Mouse (Mus musculus) activated CD4-positive, CD25-positive, alpha-beta regulatory T cell, adult 4 months (primary cell): ENCODE results near the gene Snx3. TPM values are rescaled to one million over a fixed set of nuclear protein-coding genes. Genes with fewer than 3 reads are reported as not detected.
A peak's percentile ranks its signal among the peaks of the same experiment; 100 is the strongest.

Experiments
- ATAC-seq: one replicate; pipeline ENCODE4 v1.8.0; 2017
- polyA plus RNA-seq, 2 experiments: library from polyadenylated mRNA; unstranded; fragments of 100-300 nt; shearing (Covaris generic); gene quantifications; one replicate each; pipeline ENCODE4 v1.2.1; 2017

Gene Snx3
- 100 to 1,000 TPM; 215 to 235 TPM for polyA plus RNA-seq

DNA sequence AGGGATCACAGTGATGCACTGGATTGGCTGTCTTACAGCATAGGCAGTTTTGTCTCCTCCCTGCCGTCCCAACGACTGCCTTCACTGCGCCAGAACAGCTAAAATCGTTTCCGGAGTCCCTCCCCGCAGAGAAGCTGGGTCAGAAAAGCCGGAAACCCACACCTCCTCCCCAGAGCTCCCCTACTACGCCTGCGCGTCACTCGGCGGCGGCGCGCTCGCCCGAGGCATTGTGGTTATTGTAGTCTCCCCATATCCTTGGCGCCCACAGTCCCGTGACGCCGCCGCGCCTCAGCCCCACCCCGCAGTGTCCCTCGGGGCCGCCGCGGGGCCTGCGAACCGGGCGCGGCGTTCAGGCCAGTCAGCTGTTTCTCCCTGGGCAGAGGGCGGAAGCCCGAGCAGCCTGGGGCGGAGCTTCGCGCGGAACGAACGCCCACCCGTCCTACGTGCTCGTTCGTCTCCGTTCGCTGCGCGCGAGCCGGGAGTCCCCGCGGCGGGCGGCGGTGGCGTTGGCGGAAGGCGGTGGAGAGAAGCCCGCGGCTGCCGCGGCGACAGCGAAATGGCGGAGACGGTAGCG lies at the start of gene Snx3:
TSS of gene Snx3 (plus strand) at position 256 of the 574 bp plus-strand sequence.
- peak; percentile 84 for ATAC-seq

DNA sequence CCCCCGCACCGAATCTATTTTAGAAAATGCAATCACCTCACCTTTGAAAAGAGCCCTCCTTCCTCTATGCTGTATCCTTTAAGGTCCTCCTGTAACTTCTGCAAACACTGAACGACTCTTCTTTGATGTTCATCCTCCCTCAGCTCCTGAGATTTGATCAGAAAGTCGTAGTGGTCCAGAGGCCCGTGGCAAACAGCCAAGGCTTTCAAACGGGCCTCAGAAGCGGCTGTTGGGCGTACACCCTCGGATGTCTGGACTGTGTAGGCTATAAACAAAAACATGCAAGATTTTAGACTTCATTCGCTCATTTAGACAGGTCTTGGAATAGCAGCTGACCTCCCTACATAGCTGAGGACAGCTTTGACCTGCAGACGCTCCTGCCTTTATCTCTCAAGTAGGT lies 47.6 kb upstream of the Snx3 start:
- no peak for ATAC-seq

DNA sequence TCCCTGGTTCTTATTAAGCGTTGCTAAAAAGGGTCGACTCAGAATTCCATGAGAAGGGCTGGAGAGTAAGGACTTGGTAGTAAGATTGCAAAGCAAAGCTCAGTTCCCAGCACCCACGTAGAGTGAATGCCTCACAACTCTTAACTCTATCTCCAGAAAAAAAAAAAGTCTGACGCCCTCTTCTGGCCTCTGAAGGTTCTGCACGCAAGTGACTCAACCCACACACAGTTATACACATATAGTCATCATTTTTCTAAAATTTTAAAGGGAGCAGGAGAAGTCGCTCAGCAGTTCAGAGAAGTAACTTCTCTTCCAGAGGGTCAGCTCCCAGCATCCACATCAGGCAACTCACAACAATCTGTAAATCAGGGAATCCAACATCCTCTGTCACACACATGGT lies 47.1 kb upstream of the Snx3 start:
- no peak for ATAC-seq

DNA sequence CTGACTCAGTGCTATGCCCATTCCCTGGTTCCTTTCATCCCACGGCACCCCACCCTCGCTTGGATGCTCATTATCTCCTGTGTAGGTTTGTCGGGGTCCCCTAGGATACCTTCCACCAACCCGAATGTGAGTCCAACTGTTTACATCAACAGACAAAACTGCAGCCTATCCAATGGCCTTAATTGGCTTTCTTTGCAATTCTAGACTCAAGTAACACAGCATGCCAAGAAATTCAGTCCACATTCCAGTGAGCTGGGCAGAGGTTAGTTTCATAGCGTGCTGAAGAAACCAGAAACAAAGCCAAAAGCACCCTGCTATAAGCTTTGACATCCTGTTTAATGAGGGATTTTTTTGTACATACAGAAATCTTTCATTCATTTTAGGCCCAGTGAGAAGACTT lies 45.8 kb upstream of the Snx3 start:
- ATAC-seq: no peak

DNA sequence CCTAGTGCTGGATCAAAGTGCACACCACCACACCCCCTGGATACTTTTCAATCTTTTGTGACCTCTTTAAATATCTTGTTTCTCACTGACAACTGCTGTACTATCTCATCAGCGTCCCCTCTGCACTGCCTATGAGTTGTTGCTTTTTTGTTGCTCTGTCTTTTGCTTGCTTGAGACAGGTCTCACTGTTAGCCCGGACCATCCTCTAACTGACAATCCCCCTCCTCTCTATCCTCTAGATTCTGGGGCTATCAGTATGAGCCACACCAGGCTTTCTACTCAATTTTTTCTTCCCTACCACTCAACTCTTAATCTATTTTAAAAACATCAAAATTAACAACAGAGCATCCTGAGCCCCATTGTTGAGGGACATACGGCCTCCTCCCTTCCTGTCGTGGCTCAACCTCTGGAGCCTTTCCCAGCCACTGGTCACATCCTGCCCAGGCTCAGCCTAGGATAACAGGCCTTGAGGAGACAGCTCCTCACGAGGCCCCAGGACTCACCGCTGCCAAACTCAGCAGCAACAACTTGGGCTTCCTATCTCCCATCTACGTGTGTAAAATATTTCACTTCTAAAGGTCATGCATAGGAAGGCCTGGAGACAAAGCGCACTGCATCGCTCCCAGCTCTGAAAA lies 44.2 kb upstream of the Snx3 start:
- no peak for ATAC-seq

DNA sequence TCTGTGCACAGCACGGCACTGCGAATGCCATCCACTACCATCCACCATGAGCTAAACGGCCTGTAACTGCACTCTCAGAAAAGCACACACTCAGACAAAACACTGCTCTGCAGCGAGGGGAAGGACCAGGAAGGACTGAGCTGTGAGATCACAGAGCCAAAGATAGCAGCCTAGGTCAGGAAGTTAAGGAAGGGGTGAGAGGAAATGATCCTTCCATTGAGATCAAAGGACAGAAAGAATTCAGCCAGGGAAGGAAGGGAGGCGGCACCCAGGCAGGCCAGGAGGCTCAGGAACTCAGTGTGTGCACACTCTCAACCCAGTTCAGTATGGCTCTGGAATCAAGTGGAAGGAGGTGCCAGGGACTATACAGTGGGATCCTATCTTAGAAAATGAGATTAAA lies 37.6 kb upstream of the Snx3 start:
- no peak for ATAC-seq

DNA sequence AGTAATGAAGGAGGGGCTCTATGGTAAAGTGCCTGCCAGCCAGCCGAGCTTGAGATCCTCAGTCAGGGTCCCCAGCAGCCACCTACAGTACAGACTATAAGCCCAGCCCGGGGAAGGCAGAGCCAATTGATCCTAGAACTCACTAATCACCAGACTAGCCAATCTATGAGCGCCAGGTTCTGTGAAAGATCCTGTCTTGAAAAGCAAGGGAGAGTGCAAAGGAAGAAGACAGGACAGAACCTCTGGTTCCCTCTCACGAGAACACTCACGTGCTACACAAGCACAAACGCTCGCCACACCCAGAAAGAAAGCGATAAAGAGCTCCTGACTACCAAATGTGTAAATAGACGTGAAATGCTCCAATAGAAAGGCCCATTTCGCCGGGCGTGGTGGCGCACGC lies 37.0 kb upstream of the Snx3 start:
- no peak for ATAC-seq

DNA sequence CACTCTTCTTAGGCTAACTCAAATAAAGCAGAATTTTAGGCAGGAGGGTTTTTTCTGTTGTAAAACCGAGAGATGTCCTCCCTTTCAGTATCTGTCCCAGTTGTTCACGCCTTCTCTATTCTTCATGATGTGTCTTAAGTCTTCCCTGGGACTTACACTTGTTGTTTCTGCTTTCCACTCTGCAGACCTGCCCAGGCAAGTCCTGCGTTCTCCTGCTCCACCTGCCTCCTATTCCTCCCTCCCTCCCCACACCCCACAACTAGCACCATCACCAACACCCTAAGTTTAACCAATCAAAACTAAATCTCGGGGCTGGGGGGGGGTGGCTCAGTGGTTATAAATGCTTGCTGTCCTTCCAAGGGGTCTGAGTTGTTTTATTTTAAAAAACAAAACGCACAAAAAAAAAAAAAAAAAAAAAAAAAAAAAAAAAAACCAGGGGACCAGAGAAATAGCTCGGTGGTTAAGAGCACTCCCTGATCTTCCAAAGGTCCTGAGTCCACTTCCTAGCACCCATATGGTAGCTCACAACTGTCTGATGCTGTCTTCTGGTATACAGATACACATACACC lies 26.8 kb upstream of the Snx3 start:
- no peak for ATAC-seq

DNA sequence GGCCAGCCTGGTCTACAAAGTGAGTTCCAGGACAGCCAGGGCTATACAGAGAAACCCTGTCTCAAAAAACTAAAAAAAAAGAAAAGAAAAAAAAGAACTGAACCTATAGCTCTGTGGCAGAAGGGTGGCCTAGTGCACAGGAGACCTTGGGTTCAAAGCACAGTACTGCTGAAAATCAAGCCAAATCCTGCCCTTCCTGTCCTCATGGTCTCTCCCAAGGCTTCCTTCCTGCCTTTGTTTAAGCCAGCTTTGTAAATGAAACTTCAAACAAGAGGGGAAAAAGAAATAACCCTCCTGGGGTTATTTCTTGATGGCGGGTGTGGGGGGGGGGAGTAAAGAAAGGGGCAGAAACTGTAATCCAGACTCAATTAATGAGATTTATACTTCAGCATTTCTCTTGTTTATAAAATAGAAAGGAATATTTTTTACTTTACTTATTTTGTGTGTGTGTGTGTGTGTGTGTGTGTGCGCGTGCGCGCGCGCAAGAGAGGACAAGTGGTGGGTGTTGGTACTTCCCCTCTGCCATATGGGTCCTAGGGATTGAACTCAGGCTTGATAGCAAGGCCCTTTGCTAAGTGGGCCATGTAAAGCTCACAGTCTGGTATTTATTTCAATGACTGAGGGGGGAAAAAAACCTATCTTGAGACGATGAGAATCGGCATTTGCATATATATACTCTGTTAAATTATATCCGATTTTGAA lies 24.9 kb upstream of the Snx3 start:
- no peak for ATAC-seq

DNA sequence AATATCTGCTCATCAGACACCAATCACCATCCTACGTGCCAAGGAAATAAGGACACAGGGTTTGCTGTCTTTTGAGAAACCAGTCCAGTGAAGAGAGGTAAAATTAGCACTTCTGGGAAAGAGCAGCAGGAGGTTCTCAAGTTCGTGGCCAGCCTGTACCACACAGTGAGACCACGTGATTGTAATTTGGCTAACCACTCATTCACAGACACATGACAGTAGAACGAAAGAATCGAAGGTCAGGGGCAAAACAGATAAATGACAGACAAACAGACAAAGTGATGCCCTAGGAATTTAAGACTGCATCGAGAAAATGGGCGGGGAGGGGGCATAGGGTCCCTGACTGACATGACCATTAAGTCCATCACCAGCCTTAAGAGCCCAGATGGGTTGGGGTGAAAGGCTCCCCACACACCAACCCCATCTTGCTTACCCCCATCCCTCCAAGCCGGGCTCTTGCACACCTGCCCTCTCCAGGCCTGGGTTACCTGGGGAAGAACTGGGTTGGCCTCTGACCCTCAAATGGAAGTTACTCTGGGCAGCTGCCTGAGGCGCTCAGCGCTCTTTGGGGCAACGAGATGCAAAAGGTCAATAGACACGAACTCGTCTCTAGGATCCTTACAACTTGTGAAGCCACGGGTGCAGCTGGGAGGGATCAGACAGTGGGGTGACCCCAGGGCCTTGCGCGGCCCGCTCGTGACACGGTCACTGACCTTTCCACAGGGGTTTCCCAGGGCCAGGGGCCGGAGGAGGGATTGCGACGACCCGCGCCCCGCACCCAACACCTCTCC lies 24.1 kb upstream of the Snx3 start:
- ATAC-seq: peak; percentile 5

DNA sequence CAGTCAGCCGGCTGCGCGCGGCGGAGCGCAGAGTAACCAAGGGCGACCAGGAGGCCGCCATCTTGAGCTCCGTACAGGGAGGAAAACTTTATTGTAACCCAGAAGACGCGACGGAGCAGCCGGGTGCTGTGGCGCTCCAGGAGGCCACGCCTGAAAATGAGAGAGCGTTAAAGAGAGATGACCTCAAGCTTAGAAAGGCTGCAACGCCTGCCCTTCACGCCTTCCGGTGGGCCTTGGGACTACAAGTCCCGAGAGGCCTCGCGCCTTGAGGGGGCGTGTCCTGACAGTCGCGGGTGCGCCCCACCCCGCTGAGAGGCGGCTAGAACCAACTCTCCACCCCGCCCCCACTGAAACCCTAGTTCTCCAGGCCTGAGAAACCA lies 23.5 kb upstream of the Snx3 start, which contains the start of gene Afg1l:
TSS of gene Afg1l (minus strand) at position 225 of the 380 bp plus-strand sequence.
- peak; percentile 97 for ATAC-seq

DNA sequence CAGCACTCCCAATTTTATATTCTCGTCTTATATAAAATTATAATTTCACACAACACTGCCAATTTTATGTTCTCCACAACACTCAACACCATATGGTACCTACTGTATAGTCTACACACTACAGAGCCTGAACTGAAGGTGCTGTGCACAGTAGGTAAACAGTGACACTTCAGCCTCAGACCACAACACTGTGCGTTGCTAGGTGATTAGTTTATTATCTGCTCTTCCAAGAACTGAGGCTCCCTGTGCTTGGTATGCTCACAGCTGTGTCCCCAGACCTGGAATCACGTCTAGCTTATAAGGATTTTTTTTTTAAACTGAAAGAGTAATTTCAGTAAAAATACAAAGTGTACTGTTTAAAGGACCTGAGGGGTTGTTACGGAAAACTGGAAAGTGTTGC lies 21.1 kb upstream of the Snx3 start:
- no peak for ATAC-seq

DNA sequence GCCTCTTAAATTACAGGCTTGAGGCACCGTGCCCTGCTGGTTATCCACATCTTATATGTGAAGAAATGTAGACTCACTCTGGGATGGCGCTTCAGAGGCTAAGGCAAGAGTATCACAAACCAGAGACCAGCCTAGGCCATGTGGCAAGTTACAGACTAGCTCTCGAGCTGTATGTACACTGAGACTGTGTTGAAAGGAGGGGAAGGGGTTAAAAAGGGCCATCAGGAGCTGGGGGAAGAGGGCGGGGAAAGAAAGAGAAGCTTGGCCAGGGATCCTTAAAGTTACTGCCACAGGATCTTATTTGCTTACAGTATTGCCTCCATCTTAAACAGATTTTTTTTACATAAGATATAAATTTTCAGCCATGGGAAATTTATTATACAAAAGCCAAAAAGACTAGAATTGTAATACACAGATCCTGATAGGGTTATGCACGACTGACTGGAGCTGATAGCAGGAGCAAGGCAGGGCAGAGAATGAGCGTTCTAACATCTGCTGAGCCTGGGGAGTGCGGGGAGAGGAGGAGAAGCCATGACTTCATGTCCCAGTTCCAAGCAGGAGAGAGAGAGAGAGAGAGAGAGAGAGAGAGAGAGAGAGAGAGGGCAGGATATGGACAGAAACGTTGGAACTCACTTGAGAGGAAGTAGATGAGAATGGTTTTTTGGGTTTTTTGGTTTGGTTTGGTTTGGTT lies 13.1 kb upstream of the Snx3 start:
- ATAC-seq: no peak

DNA sequence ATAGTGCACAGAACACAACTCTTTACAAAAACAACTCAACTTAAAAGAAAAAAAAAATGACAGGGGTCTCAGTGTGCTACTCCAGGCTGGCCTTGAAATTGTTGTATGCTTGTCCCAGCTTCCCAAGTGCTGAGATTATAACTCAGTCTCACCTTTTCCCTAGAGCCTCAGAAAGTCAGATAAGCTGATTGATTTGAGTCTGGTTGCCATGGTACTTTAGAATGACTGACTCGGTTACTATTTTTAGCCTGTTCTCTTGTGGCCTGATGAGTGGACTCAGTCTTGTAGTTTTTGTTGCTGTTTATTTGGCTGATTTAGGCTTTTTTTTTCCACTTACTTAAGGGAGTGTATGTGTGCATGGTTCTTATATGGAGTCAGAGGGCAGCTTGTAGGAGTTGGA lies 10.7 kb upstream of the Snx3 start:
- ATAC-seq: no peak

DNA sequence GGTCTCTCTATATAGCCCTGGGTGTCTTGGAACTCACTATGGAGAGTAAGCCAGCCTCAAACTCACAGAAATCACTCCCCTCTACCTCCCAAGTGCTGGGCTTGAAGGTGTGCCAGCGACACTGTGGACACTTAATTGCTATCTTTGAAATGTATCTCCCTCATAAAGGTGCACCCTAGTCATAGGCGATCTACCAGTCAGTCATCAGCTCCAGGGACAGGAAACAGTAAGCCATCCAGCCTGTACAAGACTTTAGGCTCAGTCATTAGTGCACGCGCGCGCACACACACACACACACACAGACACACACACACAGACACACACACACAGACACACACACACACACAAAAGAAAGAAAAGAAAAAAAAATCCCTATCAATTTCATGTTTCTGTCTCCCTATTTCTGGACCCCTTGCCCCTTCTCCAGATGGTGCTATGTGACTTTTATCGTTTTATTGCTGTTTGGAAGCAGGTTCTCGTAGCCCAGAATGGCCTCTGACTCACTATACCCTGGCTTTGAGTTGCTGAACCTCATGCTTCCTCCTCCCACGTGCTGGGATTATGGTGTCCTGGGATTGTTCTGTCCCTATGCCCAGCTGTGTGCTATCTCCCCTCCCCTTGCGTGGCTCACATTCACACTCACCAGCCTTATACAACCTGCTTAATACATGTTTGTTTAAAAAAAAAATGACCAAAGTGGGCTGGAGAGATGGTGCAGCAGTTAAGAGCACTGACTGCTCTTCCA lies 9.6 kb upstream of the Snx3 start:
- ATAC-seq: no peak

DNA sequence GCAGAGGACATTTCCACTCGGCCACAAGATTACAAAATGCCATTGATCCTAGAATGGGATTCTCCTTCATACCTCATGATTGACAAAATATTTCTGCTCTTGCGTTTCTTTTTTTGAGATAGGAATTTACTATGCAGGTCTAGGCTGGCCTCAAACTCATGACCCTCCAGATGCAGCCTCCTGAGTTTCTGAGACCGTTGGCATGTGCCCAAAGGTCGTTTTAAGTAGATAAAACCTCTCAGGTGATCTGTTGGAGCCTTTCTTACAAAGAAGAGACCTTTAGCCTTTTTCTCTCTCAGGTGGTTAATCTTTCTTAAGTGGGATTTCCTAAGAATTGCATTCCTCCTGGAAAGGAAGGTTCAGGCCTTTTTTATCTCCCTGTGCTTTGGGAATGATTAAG lies 8.8 kb upstream of the Snx3 start:
- no peak for ATAC-seq

DNA sequence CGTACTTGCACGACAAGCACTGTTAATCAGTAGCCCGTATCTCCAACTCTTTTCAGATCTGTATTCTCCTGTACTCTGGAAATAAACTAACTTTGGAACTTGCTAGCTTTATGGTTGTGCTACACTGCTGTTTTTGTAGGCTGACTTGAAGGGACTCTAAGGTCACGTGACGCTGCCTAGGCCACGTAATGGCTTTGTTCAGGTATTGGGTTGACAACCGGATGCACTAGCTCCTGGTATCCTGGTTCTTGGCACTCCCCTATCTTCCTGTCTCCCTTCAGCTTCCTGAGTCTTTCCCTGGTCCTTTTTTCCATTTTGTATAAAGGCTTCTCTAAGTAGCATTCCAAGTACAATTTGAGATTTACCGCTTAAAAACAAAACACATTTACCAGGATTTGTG lies 1.2 kb upstream of the Snx3 start:
- no peak for ATAC-seq

DNA sequence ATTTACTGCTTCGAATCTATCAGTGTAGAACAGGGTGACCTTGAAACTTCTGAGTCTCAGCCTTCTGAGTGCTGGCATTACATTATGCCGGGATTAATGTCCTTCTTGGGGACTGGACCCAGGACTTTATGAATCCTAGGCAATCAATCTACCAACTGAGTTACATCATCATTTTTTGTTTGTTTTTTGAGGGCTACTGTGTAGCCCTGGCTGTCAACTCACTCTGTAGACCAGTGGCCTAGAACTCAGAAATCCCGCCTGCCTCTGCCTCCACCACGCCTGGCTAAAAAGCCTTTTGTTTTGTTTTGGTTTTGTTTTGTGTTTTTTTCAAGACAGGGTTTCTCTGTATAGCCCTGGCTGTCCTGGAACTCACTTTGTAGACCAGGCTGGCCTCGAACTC lies 669 bp upstream of the Snx3 start:
- no peak for ATAC-seq

DNA sequence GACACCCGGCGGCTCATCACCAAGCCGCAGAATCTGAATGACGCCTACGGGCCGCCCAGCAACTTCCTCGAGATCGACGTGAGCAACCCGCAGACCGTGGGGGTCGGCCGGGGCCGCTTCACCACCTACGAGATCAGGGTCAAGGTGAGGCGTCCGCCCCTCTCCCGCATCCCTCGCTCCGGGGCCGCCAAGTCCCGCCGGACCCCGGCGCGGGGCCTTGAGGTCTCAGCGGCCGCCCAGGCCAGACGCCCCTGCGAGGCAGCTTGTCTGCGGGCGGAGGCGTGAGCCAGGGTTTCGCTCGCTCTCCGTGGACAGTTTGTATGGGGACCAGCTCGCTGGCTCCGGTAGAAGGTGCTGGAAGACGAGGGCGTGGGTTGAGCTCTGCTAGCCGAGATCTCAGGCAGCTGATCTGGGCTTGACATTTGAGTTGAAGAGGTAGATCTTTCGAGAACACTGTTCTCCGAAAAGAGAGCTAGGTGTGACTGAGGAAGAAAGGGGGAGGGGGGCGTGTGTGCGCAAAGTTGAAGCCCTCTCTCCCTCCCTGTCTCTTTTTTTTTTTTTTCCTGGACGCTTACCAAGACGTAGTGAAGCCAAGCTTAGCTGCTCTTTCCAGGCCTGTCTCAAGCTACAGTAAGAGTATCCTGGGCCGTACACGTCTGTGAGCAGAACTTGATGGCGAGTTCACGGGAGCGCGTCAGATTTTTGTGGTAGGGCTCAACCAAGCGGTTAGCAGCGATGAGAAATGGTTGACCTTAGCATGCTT lies 700 bp downstream of the Snx3 start:
- ATAC-seq: peak; percentile 14

DNA sequence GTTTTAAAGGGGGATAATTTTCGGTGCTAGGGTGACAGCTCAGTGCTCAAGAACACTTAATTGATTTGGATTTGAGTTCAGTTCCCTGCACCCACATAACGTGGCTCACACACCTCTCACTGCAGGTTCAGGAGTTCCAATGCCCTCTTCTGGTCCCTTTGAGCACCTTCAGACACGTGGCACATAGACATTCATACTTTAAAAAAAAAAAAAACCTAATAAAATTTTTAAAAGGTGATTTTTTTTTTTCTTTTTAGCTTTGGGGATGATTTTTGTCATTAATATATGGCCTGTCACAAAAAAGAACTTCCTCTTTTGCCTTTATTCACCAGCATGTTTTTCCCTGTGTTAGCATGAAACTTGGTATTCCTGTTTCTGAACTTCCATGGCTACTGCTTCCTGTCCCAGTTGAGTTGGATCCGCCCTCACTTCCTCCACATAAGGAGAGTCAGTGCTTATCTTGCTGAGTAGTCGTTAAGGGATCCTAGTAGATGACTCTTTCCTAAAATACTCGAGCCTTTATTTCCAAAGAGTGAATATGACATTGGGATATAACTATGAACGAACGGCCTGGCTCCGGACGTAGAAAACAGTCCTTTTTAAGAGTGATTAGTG lies 2.4 kb downstream of the Snx3 start:
- no peak for ATAC-seq
